Mouse (Mus musculus): ENCODE measurements at regions not wholly inside any gene's neighbourhood (a gene's known extent, or its start where the extent isn't known, plus 50 kb on each side); places are given as distances from the start of the nearest gene placed in this dataset.

DNA sequence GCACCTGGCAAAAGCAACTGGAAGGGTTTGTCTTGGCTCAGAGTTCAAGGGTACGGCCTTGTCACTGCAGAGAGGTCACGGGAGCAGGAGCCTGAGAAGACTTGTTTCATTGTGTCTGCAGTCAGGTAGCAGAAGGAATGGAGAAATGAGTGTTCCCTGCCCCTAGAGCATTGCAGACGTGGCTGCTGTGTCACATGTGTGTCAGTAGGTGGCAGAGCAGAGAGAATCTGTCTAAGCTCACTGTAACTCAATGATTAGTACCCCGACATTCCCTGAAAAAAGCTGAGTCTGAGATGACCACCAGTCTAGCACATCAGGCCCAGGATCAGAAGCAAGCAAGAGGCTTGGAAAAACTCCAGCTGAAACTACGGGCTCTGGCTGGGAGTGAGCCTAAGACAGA lies 203.1 kb upstream of the Foxq1 start:
- TF ChIP-seq CTCF (IDR thresholded peaks at IDR 0.05; ENCODE audit: extremely low read depth, insufficient read length, insufficient replicate concordance, low read depth, low read length) (no peak), POLR2A (IDR thresholded peaks at IDR 0.05; ENCODE audit: low read depth, low read length) (no peak)

All from small intestine, adult 2 months (tissue).